Mouse (Mus musculus): ENCODE results near the gene Umps.

The Umps gene

DNA sequence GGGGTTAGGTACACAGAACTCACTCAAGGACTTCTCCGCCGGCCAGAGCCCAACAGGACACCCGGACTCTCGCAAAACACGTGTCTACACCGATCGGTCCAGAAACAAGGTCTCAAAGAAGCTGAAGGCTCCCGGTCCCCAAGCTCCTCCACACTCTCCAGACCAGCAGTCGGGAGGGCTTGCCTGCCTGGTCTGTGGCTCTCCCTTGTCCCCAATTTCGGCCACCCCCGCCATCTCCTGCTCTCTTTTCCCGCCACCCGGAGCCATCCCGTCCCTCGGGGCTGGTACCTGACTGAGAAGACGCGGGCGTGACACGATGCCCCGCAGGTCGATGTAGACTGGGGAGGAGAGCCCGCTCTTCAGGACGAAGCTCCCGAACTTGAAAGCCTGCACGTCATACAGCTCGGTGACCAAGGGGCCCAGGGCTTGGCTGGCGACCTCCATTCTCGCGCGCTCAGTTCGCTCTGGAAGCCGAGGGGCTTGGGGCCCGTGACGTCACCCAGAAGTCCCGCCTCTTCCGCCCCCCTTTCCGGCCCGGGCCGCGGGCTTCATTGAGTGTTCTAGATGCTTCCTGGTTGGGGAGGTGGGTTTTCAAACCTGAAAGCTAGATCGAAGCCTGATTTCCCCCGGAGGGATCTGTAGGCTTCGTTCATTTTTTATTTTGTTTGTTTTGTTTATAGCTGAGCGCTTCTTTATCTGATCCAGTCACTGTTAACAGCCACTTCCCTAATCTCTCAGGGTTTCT lies at the start of gene Umps:
TSS of gene Umps (minus strand) at position 501 of the 745 bp plus-strand sequence.
- no peaks in the 10 kb centered on the region for H3K27me3 ChIP-seq (ENCODE audit: control insufficient read depth, insufficient read depth, low read length, poor library complexity, severe bottlenecking)
- peaks cover 2% of the 10 kb centered on the region; the same call in 1 of the 2 replicates for H3K36me3 ChIP-seq (ENCODE audit: control insufficient read depth, insufficient read depth, low read length, poor library complexity, severe bottlenecking)
- DNase-seq (ENCODE audit: low read depth, low spot score) = peak; percentile 83

DNA sequence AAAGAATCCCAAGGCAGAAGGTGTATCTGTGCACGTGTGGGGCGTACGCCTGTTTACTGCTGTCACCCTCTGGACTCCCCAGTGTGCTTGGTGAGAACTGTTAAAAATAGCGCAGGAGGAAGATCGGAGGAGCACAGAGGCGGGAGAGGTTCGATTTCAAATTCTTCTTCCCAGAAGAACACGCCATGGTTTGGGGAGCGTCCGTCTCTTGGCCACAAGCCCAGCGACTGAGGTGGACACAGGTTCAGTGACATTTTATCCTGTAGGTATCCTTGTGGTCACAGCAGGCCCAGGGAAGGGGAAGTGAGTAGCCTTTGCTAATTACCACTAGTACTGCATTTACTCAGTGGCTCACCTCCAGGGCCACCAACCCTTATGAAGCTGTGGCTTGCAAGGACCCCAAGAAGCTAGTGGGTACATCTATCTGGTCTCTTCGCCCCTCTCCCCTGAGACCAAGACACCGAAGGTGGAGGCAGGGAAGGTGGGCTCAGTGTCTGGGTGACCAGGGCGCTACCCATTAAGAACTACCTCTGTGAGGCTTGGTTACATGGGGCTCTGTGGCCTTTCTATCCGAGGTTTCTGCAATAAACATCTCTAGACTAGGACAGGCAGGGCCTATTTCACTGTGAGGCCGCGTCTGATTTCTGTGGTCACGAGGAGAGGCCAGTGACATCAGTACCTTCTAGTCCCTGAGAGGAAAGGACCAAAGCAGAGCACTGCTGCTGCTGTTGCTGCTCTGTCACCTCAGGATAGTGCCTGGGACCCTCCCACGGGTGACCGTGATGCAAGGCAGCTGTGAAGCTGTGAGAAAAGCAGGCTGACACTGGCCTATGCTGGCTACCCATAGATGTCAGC lies 45.4 kb upstream of the Umps start:
- no peak for DNase-seq (ENCODE audit: low read depth, low spot score)

DNA sequence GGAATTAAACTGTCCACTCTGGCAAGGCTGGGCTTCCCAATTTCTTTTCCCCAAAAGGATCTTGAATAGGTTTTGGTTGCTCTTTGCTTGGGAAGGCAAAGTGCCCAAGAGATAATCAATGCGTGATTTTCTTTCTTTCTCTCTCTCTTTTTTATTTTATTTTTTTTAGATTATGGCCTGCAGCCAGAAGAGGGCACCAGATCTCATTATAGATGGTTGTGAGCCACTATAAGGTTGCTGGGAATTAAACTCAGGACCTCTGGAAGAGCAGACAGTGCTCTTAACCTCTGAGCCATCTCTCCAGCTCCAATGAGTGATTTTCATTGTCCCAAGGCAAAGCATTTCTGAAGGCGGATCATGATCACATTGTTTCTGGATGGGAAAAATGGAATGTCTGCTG lies 42.7 kb upstream of the Umps start:
- DNase-seq (ENCODE audit: low read depth, low spot score) = no peak
- Histone ChIP-seq H3K36me3 (ENCODE audit: control insufficient read depth, insufficient read depth, low read length, poor library complexity, severe bottlenecking) (no peaks in the 10 kb centered on the region), H3K27me3 (ENCODE audit: control insufficient read depth, insufficient read depth, low read length, poor library complexity, severe bottlenecking) (no peaks in the 10 kb centered on the region)

More for the DNA sequence above, 45.4 kb upstream of the Umps start:
- H3K27me3 ChIP-seq (ENCODE audit: control insufficient read depth, insufficient read depth, low read length, poor library complexity, severe bottlenecking) = no peaks in the 10 kb centered on the region
- H3K36me3 ChIP-seq (ENCODE audit: control insufficient read depth, insufficient read depth, low read length, poor library complexity, severe bottlenecking) = no peaks in the 10 kb centered on the region

DNA sequence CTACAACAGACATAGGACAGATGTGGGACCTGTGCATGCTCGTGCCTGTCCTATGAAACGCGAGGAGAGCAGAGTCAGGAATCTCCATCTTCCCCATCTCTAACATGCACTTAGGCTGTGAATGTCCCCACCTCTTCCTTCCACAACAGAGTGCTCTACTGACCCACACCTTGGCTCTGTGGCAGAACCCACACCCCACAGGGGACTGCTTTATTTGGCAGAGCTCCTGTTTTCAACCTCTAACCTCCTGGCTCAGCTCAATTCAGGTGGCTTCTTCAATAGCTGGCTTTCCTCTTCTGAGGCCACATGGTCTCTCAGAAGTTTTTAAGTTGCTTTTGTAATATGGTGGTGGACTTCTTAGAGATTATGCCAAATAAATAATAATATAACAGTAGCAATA lies 39.1 kb upstream of the Umps start:
- DNase-seq (ENCODE audit: low read depth, low spot score) = no peak
- Histone ChIP-seq H3K27me3 (ENCODE audit: control insufficient read depth, insufficient read depth, low read length, poor library complexity, severe bottlenecking) (no peaks in the 10 kb centered on the region), H3K36me3 (ENCODE audit: control insufficient read depth, insufficient read depth, low read length, poor library complexity, severe bottlenecking) (no peaks in the 10 kb centered on the region)

DNA sequence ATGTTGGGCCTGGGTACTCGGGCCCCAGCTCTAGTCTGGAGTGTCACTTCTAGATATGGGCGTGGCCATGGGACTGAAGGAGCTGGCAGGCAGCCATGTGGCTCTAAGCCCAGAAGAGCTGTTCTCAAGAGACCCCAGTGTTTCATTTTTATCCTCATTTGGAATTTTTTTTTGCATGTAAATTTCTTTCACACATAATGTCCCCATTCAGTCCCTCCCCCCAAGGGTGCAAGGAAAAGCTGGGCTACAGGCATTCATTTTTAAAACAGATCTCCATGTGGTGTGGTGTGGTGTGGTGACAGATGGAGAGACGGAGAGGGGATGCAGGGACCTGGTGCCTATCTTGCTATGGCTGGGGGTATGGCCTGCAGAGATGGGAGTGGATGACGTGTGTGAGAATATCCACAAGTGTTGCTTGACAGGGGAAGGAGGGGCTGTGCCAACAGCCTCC lies 37.3 kb upstream of the Umps start:
- no peak for DNase-seq (ENCODE audit: low read depth, low spot score)
- no peaks in the 10 kb centered on the region for H3K36me3 ChIP-seq (ENCODE audit: control insufficient read depth, insufficient read depth, low read length, poor library complexity, severe bottlenecking)
- H3K27me3 ChIP-seq (ENCODE audit: control insufficient read depth, insufficient read depth, low read length, poor library complexity, severe bottlenecking) = no peaks in the 10 kb centered on the region

DNA sequence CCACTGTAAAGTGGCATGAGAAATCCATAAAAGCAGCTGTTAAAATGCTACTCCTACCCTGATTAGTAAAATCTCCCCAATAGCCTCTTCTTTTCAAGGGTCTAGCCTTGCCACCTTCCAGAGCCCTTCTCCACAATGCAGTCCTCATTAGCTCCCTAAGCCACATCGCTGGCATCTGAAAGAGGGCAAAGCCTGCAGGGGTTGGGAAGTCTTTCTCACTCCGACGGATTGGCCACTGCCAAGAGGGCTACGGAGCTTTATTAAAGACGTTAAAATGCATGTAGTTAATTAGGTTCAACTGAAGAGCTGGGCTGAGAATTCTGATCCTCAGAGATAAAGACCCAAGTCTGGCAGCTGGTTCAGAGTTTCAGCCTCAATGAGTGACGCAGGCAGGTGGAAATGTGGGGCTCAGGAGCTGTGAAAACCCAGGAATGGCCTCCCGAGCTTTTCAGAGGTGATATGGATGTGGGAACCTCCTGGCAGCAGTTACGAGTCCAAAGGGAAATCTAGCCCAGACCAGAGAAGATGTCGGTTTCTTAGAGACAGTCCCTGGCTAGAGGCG lies 36.8 kb upstream of the Umps start:
- DNase-seq (ENCODE audit: low read depth, low spot score) = no peak
- H3K36me3 ChIP-seq (ENCODE audit: control insufficient read depth, insufficient read depth, low read length, poor library complexity, severe bottlenecking) = no peaks in the 10 kb centered on the region

DNA sequence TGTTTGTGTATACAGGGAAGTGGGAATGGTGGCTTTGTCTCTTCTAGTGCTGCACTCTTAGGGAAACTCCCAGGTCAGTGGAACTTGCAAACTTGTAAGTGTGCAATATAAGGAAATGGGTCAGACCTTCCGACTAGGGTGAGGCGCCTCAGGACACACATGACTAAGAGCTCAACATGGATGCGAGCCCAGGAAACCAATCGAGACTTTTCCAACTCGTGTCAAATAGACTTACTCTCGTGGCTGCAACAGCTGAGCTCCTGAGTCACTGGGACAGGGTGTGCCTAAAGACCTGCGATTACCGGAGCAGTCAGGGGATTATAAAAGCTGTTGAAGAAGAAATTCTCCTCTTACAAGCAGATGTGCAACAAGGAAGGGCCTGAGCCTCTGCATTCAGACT lies 33.9 kb upstream of the Umps start:
- no peak for DNase-seq (ENCODE audit: low read depth, low spot score)
- Histone ChIP-seq H3K36me3 (ENCODE audit: control insufficient read depth, insufficient read depth, low read length, poor library complexity, severe bottlenecking) (no peaks in the 10 kb centered on the region), H3K27me3 (ENCODE audit: control insufficient read depth, insufficient read depth, low read length, poor library complexity, severe bottlenecking) (no peaks in the 10 kb centered on the region)

More for the DNA sequence above, 36.8 kb upstream of the Umps start:
- H3K27me3 ChIP-seq (ENCODE audit: control insufficient read depth, insufficient read depth, low read length, poor library complexity, severe bottlenecking) = no peaks in the 10 kb centered on the region

DNA sequence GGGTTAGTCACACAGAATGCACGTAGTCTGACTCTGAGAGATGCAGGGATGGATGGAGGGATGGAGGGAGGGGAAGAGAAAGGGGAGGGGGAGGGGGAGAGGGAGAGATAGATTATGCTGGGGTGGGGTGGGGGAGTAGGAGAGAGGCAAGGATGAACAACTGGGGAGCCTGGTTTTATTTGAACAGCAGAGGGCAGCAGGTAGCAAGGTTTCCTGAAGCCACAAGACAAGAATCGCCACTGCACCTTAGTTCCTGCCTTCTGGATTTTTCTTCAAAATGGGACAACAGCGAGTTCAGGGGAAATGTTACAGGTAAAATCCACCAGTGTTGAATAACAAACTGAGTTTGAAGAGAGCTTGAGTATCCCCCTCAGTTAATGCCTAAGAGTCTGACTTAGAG lies 32.5 kb upstream of the Umps start:
- DNase-seq (ENCODE audit: low read depth, low spot score) = peak; percentile 64
- Histone ChIP-seq H3K27me3 (ENCODE audit: control insufficient read depth, insufficient read depth, low read length, poor library complexity, severe bottlenecking) (no peaks in the 10 kb centered on the region), H3K36me3 (ENCODE audit: control insufficient read depth, insufficient read depth, low read length, poor library complexity, severe bottlenecking) (no peaks in the 10 kb centered on the region)

DNA sequence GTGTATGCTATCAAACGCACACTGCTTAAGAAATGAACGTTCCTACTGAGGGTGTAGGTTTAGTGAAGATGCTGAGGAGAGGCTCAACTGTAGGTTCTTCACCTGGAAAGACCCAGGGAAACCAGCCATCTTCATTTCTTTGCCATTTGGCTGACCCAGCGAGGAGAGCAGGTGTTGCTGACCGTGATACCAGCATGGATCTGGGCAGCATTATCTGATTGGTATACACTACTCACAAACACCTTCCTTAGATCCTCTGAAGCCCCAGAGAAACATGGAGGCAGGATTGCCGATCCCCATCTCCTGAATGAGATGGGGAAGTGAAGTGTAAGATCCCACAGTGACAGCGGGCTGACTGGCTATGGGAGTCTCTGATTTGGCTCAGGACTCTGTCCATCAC lies 31.2 kb upstream of the Umps start:
- Histone ChIP-seq H3K27me3 (ENCODE audit: control insufficient read depth, insufficient read depth, low read length, poor library complexity, severe bottlenecking) (no peaks in the 10 kb centered on the region), H3K36me3 (ENCODE audit: control insufficient read depth, insufficient read depth, low read length, poor library complexity, severe bottlenecking) (no peaks in the 10 kb centered on the region)
- no peak for DNase-seq (ENCODE audit: low read depth, low spot score)

DNA sequence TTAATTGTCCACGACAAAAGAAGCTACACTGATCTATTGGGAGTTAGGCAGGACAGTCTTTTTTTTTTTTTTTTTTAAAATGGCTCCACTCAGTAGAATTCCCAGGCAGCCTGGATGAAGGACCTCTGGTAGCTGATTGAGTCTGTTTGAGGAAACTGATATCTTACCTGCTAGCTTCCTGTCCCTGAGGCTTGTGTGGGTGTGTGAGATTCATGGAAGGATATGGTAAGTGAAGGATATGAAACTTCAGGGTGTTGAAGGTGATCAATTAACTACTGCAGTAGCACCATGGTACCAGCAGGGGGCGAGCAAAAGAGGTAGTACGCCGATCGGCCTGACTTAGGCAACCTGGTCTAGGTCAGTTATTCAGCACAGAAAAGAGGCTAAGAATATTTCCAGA lies 29.2 kb upstream of the Umps start:
- Histone ChIP-seq H3K27me3 (ENCODE audit: control insufficient read depth, insufficient read depth, low read length, poor library complexity, severe bottlenecking) (no peaks in the 10 kb centered on the region), H3K36me3 (ENCODE audit: control insufficient read depth, insufficient read depth, low read length, poor library complexity, severe bottlenecking) (no peaks in the 10 kb centered on the region)
- peak; percentile 85 for DNase-seq (ENCODE audit: low read depth, low spot score)

DNA sequence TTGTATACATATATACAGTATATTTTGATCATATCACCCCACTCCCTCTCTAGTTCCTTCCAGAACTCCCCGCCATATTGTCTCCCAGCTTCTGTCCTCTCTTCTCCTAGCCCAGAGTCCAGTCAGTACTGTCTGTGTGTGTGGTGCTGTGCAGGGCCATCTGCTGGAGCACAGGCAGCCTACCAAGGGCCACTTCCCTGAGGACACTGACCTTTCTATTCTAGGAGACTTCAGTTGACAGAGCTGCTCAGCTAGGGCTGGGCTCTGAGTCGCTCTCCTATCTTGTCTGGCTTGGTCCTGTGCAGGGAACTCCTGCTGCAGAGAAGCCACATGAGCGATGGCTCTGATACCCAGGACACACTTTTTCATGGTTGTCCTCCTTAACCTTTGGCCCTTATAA lies 28.7 kb upstream of the Umps start:
- Histone ChIP-seq H3K27me3 (ENCODE audit: control insufficient read depth, insufficient read depth, low read length, poor library complexity, severe bottlenecking) (no peaks in the 10 kb centered on the region), H3K36me3 (ENCODE audit: control insufficient read depth, insufficient read depth, low read length, poor library complexity, severe bottlenecking) (no peaks in the 10 kb centered on the region)
- DNase-seq (ENCODE audit: low read depth, low spot score) = no peak

DNA sequence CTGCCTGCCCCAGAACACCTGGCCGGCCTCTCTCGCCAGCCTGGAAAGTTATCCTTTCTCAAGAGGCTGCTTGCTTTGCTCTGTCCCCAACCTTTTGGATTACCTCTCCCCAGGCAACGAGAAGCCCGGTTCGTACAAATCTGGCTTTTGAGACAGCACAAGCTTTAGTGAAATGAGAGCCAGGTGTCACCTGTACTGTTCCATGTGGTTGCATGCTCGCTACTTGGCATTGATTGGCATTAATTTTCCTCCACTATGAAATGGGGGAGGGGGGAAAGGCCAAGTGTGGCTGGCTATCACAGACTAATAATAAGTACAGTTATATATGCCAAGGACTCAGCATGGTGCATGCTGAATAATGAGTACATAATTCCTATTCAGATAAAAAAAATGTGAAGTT lies 27.5 kb upstream of the Umps start:
- no peaks in the 10 kb centered on the region for H3K27me3 ChIP-seq (ENCODE audit: control insufficient read depth, insufficient read depth, low read length, poor library complexity, severe bottlenecking)
- no peak for DNase-seq (ENCODE audit: low read depth, low spot score)
- no peaks in the 10 kb centered on the region for H3K36me3 ChIP-seq (ENCODE audit: control insufficient read depth, insufficient read depth, low read length, poor library complexity, severe bottlenecking)

DNA sequence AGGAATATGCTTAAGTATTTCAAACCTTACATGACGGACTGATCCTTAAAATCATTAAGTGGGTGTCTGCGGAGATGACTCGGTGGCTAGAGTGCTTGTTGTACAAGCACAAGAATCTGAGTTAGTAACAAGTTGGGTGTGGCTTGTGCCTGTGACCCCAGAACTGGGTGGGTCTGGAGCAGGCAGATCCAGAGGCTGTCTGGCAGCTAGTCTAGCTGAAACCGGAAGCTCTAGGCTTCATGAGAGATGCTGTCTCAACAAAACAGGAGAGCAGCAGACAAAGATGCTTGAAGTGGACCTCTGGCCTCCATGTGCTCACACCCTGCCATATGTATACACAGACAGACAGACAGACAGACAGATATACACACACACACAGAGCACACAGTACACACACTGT lies 23.9 kb upstream of the Umps start:
- DNase-seq (ENCODE audit: low read depth, low spot score) = no peak
- Histone ChIP-seq H3K36me3 (ENCODE audit: control insufficient read depth, insufficient read depth, low read length, poor library complexity, severe bottlenecking) (no peaks in the 10 kb centered on the region), H3K27me3 (ENCODE audit: control insufficient read depth, insufficient read depth, low read length, poor library complexity, severe bottlenecking) (no peaks in the 10 kb centered on the region)

DNA sequence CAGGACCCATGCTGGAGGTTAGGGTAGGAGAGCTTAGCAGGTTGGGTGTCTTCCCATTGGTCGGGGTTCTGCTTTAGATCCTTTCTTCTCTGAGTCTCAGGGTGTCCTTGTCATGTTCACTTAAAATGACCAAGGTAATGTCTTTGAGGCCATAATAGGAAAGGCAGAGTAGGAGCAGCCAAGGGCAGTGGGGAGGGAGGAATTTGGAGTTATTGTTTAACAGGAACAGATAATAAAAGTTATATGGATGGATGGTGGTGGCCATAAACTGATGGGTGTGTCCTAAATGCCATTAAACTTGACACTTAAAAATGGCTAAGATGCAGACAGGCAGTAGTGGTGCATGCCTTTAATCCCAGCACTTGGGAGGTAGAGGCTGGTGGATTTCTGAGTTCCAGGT lies 22.3 kb upstream of the Umps start:
- no peaks in the 10 kb centered on the region for H3K27me3 ChIP-seq (ENCODE audit: control insufficient read depth, insufficient read depth, low read length, poor library complexity, severe bottlenecking)
- no peak for DNase-seq (ENCODE audit: low read depth, low spot score)
- H3K36me3 ChIP-seq (ENCODE audit: control insufficient read depth, insufficient read depth, low read length, poor library complexity, severe bottlenecking) = no peaks in the 10 kb centered on the region

DNA sequence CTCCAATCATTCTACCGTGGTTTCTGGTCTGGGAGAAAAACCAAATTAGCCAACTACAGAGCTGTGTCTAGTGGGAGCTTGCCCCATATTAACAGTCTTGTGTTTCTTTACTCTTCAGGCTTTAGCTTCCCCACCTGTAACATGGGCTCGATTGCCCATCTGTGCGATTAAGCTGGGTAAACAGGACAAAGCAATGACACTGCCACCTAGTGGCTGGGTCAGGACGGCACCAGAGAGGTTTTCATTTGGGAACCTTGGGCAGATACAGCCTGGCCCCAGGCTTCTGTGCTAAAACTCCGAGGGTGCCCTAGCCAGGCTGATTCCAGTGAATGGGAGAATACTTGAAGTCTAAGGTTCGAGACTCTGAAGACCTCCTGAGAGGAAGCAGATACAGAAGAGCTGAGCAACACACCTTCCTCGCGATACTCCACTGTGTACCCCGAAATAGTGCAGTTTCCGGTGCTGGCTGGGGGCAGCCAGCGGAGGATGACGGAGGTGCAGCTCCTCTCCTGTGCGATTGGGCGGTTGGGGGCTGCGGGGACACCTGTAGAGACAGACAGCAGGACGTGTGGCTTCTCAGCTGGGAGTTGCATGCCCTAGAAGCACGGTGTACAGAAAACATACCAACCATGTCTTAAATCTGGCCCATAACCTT lies 21.6 kb upstream of the Umps start:
- Histone ChIP-seq H3K36me3 (ENCODE audit: control insufficient read depth, insufficient read depth, low read length, poor library complexity, severe bottlenecking) (no peaks in the 10 kb centered on the region), H3K27me3 (ENCODE audit: control insufficient read depth, insufficient read depth, low read length, poor library complexity, severe bottlenecking) (no peaks in the 10 kb centered on the region)
- peak; percentile 82 for DNase-seq (ENCODE audit: low read depth, low spot score)
